Comparison of ENCODE assay signal across 8 mouse cellular contexts in genomic region chr10:53519068-53519954, GRCm38 (mm10).
DNase-seq lines count a peak whose midpoint lies in the region; ATAC-seq and TF ChIP-seq lines count a peak whose summit lies in the region.

No protein-coding gene starts in this region.

- no peak for DNase-seq in forebrain, postnatal 0 days
- DNase-seq in forebrain, embryonic 14.5 days (ENCODE audit: low spot score): no peak
- peak; percentile 16 for DNase-seq in adipocyte (ENCODE audit: low spot score)
- peak; percentile 44 to 61 for DNase-seq in kidney, postnatal 4 days
- no peak for DNase-seq in cerebellum, adult 9-10 months
- DNase-seq in ovary, postnatal 14 days (ENCODE audit: low spot score): no peak
- no peak for DNase-seq in spleen, postnatal 36 days (ENCODE audit: low spot score in 2 of 2)

- no peak overlapping the region for H3K4me3 ChIP-seq in forebrain, postnatal 0 days (ENCODE audit: low read depth, low read length)
- H3K4me3 ChIP-seq in forebrain, embryonic 14.5 days (ENCODE audit: low read depth, low read length): no peak overlapping the region
- H3K4me3 ChIP-seq in heart, embryonic 12.5 days: no peak overlapping the region

- ATAC-seq in forebrain, postnatal 0 days: peak; percentile 18; the same call in 1 of the 2 replicates
- no peak for ATAC-seq in forebrain, embryonic 14.5 days
- no peak for ATAC-seq in heart, embryonic 12.5 days (ENCODE audit: insufficient number of reproducible peaks, low FRiP score)

- H3K4me1 ChIP-seq in forebrain, postnatal 0 days (ENCODE audit: insufficient read depth): peaks cover 7% of the 10 kb centered on the region; the same call in 1 of the 2 replicates
- peaks cover 9% of the 10 kb centered on the region for H3K4me1 ChIP-seq in forebrain, embryonic 14.5 days (ENCODE audit: control insufficient read depth, insufficient read depth, low read length)
- peaks cover 13% of the 10 kb centered on the region for H3K4me1 ChIP-seq in heart, embryonic 12.5 days (replicated peaks)

- H3K27ac ChIP-seq in forebrain, postnatal 0 days (ENCODE audit: low read depth, low read length): 0 out of 2 replicates have a peak overlapping the region, but pooled peaks have one; percentile 21
- H3K27ac ChIP-seq in forebrain, embryonic 14.5 days (ENCODE audit: low read depth, low read length): no peak overlapping the region
- peak overlapping the region; percentile 69 for H3K27ac ChIP-seq in heart, embryonic 12.5 days (ENCODE audit: poor library complexity, severe bottlenecking)

- no peaks in the 10 kb centered on the region for H3K9me3 ChIP-seq in forebrain, postnatal 0 days (ENCODE audit: low read length)
- H3K9me3 ChIP-seq in forebrain, embryonic 14.5 days (replicated peaks; ENCODE audit: control insufficient read depth, low read length): no peaks in the 10 kb centered on the region
- no peaks in the 10 kb centered on the region for H3K9me3 ChIP-seq in heart, embryonic 12.5 days (replicated peaks)

- no peak for TF ChIP-seq CTCF in forebrain, postnatal 0 days (IDR thresholded peaks at IDR 0.05; ENCODE audit: low read depth)

- H3K36me3 ChIP-seq in forebrain, postnatal 0 days (ENCODE audit: insufficient read depth): no peaks in the 10 kb centered on the region
- no peaks in the 10 kb centered on the region for H3K36me3 ChIP-seq in forebrain, embryonic 14.5 days (ENCODE audit: control insufficient read depth, insufficient read depth, low read length)
- H3K36me3 ChIP-seq in heart, embryonic 12.5 days: no peaks in the 10 kb centered on the region

- WGBS in forebrain, postnatal 0 days: 61% methylated on average over 14 of the region's 14 CpGs
- WGBS in forebrain, embryonic 14.5 days: 65% methylated on average over 14 of the region's 14 CpGs
- WGBS in heart, embryonic 12.5 days: 57% methylated on average over 14 of the region's 14 CpGs

- H3K9ac ChIP-seq in forebrain, postnatal 0 days: no peak overlapping the region
- H3K9ac ChIP-seq in forebrain, embryonic 14.5 days (ENCODE audit: low read length): no peak overlapping the region
- no peak overlapping the region for H3K9ac ChIP-seq in heart, embryonic 12.5 days

- H3K4me2 ChIP-seq in forebrain, postnatal 0 days (ENCODE audit: low read depth): 0 out of 2 replicates have a peak overlapping the region, but pooled peaks have one; percentile 1
- no peak overlapping the region for H3K4me2 ChIP-seq in forebrain, embryonic 14.5 days (ENCODE audit: low read length)
- H3K4me2 ChIP-seq in heart, embryonic 12.5 days: no peak overlapping the region

- H3K27me3 ChIP-seq in forebrain, postnatal 0 days (ENCODE audit: insufficient read depth, low read length): no peaks in the 10 kb centered on the region
- H3K27me3 ChIP-seq in forebrain, embryonic 14.5 days (replicated peaks; ENCODE audit: control insufficient read depth, insufficient read depth, low read length): peaks cover 2% of the 10 kb centered on the region; the same call in 1 of the 2 replicates
- H3K27me3 ChIP-seq in heart, embryonic 12.5 days (replicated peaks): no peaks in the 10 kb centered on the region

Comparison
In these comparisons a context has a peak if more than half of its experiments do, and no peak if none do; other contexts are left out.
1. DNase-seq: peak in adipocyte (single experiment) and kidney, postnatal 4 days (2 of 2); none in forebrain, postnatal 0 days (single experiment), forebrain, embryonic 14.5 days (single experiment), cerebellum, adult 9-10 months (single experiment), ovary, postnatal 14 days (single experiment) and spleen, postnatal 36 days (0 of 2).